ENCODE assay signal across 9 mouse cellular contexts in the genomic region with DNA sequence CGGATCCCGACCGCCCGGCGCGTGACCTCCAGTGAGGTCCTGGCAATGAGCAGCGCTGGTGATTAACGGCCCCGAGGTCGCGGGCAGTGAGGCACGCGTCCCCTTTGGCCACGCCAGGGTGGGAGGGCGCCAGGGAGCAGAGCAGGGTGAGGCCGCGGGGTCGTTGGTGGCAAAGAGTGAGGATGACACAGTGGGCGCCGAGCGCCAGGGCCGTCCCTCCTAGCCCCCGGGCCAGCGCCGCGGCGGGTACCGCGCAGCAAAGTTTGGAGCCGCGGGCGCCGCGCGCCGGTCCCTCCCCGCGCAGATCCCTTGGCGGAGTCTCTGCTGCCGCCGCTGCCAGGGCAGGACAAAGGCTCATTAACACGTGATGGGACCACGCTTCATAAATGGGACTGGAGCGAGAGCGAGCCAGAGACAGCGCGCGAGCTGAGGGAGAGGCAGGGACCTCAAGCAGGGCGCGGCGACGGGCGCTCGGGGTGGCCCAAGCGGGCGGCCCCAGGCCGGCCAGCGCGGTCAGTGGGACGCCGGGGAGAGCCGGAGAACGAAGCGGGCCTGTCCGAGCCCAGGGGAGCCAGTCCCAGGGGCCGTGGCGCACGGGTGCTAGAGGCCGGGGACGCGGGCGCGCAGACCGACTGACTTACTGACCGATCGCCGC. TPM values are rescaled to one million over a fixed set of nuclear protein-coding genes. Genes with fewer than 3 reads are reported as not detected.
DNase-seq lines count a peak whose midpoint lies in the region; ATAC-seq and TF ChIP-seq lines count a peak whose summit lies in the region.
"Had no signal": no experiment of that assay in that cellular context is flagged by ENCODE, and none has a peak within 500 bp of the region (broad histone marks: within the 10 kb centered on the region; RNA-seq: fewer than 3 reads in every experiment).

Gene Cnr1, plus strand, starts transcription at position 360 of the 655 bp plus-strand sequence.

- no peaks in the 10 kb centered on the region for H3K36me3 ChIP-seq in forebrain, embryonic 12.5 days (replicated peaks)
- H3K36me3 ChIP-seq in heart, embryonic 14.5 days (ENCODE audit: control insufficient read depth, insufficient read depth, low read length): no peaks in the 10 kb centered on the region
- no peaks in the 10 kb centered on the region for H3K36me3 ChIP-seq in kidney, postnatal 0 days (ENCODE audit: insufficient read depth, low read length)
- no peaks in the 10 kb centered on the region for H3K36me3 ChIP-seq in liver, adult 2 months (ENCODE audit: control insufficient read depth, insufficient read depth, low read length)
- H3K36me3 ChIP-seq: G1E had no signal

- H3K4me3 ChIP-seq in forebrain, embryonic 12.5 days (replicated peaks): peak within 1 kb of the TSS; percentile 62
- H3K4me3 ChIP-seq in heart, embryonic 14.5 days (ENCODE audit: control insufficient read depth in 1 of 2, insufficient read depth in 1 of 2, low read depth in 1 of 2, low read length in 2 of 2): peak within 1 kb of the TSS; percentile 54 to 55
- peak within 1 kb of the TSS; percentile 55 for H3K4me3 ChIP-seq in kidney, postnatal 0 days (replicated peaks; ENCODE audit: low read depth, low read length)
- H3K4me3 ChIP-seq in liver, adult 2 months (ENCODE audit: insufficient read depth, low read depth, low read length): peak within 1 kb of the TSS; percentile 56; the same call in 1 of the 2 replicates

- H3K27me3 ChIP-seq in forebrain, embryonic 12.5 days: peaks cover 45% of the 10 kb centered on the region
- H3K27me3 ChIP-seq in heart, embryonic 14.5 days (ENCODE audit: control insufficient read depth, insufficient read depth, low read length): peaks cover 50% of the 10 kb centered on the region
- H3K27me3 ChIP-seq in kidney, postnatal 0 days (ENCODE audit: insufficient read depth, low read length): peaks cover 31% of the 10 kb centered on the region; the same call in 1 of the 2 replicates
- H3K27me3 ChIP-seq in liver, adult 2 months (ENCODE audit: control insufficient read depth, insufficient read depth, low read length): peaks cover 18% of the 10 kb centered on the region

- H3K4me2 ChIP-seq in forebrain, embryonic 12.5 days: peak within 1 kb of the TSS; percentile 89
- H3K4me2 ChIP-seq in heart, embryonic 14.5 days (ENCODE audit: low read length): peak within 1 kb of the TSS; percentile 99
- H3K4me2 ChIP-seq in kidney, postnatal 0 days (ENCODE audit: low read length): peak within 1 kb of the TSS; percentile 69

- peak; percentile 92 for ATAC-seq in forebrain, embryonic 12.5 days (ENCODE audit: low FRiP score)
- peak; percentile 78 for ATAC-seq in heart, embryonic 14.5 days (ENCODE audit: insufficient number of reproducible peaks, insufficient read depth, low FRiP score, low read depth)
- ATAC-seq in kidney, postnatal 0 days (replicated peaks; ENCODE audit: low FRiP score, low read depth): peak; percentile 96

- WGBS in forebrain, embryonic 12.5 days: under 1% methylated on average over 64 of the region's 77 CpGs
- WGBS in heart, embryonic 14.5 days: under 1% methylated on average over 55 of the region's 77 CpGs
- under 1% methylated on average over 68 of the region's 77 CpGs for WGBS in kidney, postnatal 0 days
- under 1% methylated on average over 77 of the region's 77 CpGs for WGBS in liver, adult 2 months

- TF ChIP-seq POLR2A in brain, embryonic 14.5 days (IDR thresholded peaks at IDR 0.05; ENCODE audit: borderline replicate concordance, extremely low read depth, insufficient read depth, insufficient read length, poor library complexity, severe bottlenecking): peak; percentile 63
- TF ChIP-seq POLR2A in liver, adult 2 months (IDR thresholded peaks at IDR 0.05; ENCODE audit: extremely low read depth, insufficient read depth, low read length): no peak

- peak within 1 kb of the TSS; percentile 78 for H3K9ac ChIP-seq in forebrain, embryonic 12.5 days
- H3K9ac ChIP-seq in heart, embryonic 14.5 days (ENCODE audit: low read length): peak within 1 kb of the TSS; percentile 72
- peak within 1 kb of the TSS; percentile 57 for H3K9ac ChIP-seq in kidney, postnatal 0 days (ENCODE audit: low read depth, low read length)
- H3K9ac ChIP-seq in liver, adult 2 months (ENCODE audit: low read depth, low read length): no peak within 1 kb of the TSS

- H3K79me2 ChIP-seq in liver, adult 2 months (ENCODE audit: control insufficient read depth, insufficient read depth, low read length): no peaks in the 10 kb centered on the region

- peaks cover 20% of the 10 kb centered on the region for H3K4me1 ChIP-seq in forebrain, embryonic 12.5 days
- H3K4me1 ChIP-seq in heart, embryonic 14.5 days (ENCODE audit: control insufficient read depth in 2 of 2, insufficient read depth in 2 of 2, low read length in 2 of 2): peaks cover 0 to 9% of the 10 kb centered on the region in 2 experiments; a peak in 2 of 4 replicates
- H3K4me1 ChIP-seq in kidney, postnatal 0 days (replicated peaks; ENCODE audit: insufficient read depth, low read length): peaks cover 10% of the 10 kb centered on the region
- H3K4me1 ChIP-seq in liver, adult 2 months (ENCODE audit: control insufficient read depth, insufficient read depth, low read length): peaks cover 2% of the 10 kb centered on the region; the same call in 1 of the 2 replicates

- H3K9me3 ChIP-seq in forebrain, embryonic 12.5 days: no peaks in the 10 kb centered on the region
- no peaks in the 10 kb centered on the region for H3K9me3 ChIP-seq in heart, embryonic 14.5 days (ENCODE audit: control insufficient read depth, low read length)
- H3K9me3 ChIP-seq in kidney, postnatal 0 days (replicated peaks; ENCODE audit: low read length): no peaks in the 10 kb centered on the region

- TF ChIP-seq CTCF in brain, embryonic 14.5 days (IDR thresholded peaks at IDR 0.05; ENCODE audit: borderline replicate concordance, extremely low read depth, insufficient read depth, insufficient read length): no peak
- peak; percentile 13; the same call in 1 of the 2 replicates for TF ChIP-seq CTCF in kidney, postnatal 0 days (IDR thresholded peaks at IDR 0.05; ENCODE audit: low read depth)
- TF ChIP-seq CTCF in liver, adult 2 months (IDR thresholded peaks at IDR 0.05; ENCODE audit: low read depth, low read length): no peak

- peak; percentile 5 to 9 for DNase-seq in B cell, adult 2 months
- DNase-seq in brain, embryonic 14.5 days (ENCODE audit: low read depth): peak; percentile 94
- peak; percentile 87 for DNase-seq in kidney, postnatal 0 days (ENCODE audit: low spot score)
- DNase-seq in liver, adult 2 months (ENCODE audit: extremely low read depth, low read depth, low spot score): peak; percentile 9
- DNase-seq in naive thymus-derived CD4-positive, alpha-beta T cell, adult 2 months (ENCODE audit: low read depth): peak; percentile 29
- DNase-seq in testis, postnatal 14 days (ENCODE audit: low spot score): peak; percentile 51

- H3K27ac ChIP-seq in forebrain, embryonic 12.5 days: peak within 1 kb of the TSS; percentile 90
- H3K27ac ChIP-seq in heart, embryonic 14.5 days (replicated peaks in 1 of 2; ENCODE audit: control insufficient read depth in 1 of 2, insufficient read depth in 1 of 2, low read depth in 2 of 2, low read length in 2 of 2): no peak within 1 kb of the TSS
- no peak within 1 kb of the TSS for H3K27ac ChIP-seq in kidney, postnatal 0 days
- no peak within 1 kb of the TSS for H3K27ac ChIP-seq in liver, adult 2 months (replicated peaks; ENCODE audit: insufficient read depth, low read depth, low read length)

RNA-seq across cellular contexts. Expression of gene Cnr1, which starts in this region (rescaled TPM):
- polyA plus RNA-seq in brain, embryonic 14.5 days (2012; rRNA removed): 58.1 and 60.8 TPM in 2 replicates
- 34.9 and 35.4 TPM in 2 replicates for polyA plus RNA-seq in forebrain, embryonic 12.5 days (2016; fragmentation: Nextera tagmentation; extraction: Ambion mirVana)
- polyA plus RNA-seq in heart, embryonic 14.5 days (2014; fragmentation: Nextera tagmentation; extraction: Ambion mirVana): 0.23 and 0.24 TPM in 2 replicates
- polyA plus RNA-seq in kidney, postnatal 0 days (2015; fragmentation: Nextera tagmentation; extraction: Ambion mirVana): 0.25 and 0.26 TPM in 2 replicates
- total RNA-seq in liver, adult 2 months (2014; rRNA removed): 0.20 TPM in 1 of 2 replicates, not detected in the other
- polyA plus RNA-seq in liver, adult 2 months (2012; rRNA removed): not detected in 2 replicates
- polyA plus RNA-seq: G1E had no signal

Comparison
In these comparisons a context has a peak if more than half of its experiments do, and no peak if none do; other contexts are left out.
1. RNA of gene Cnr1 (polyA plus RNA-seq): 58.1 to 60.8 TPM in brain, embryonic 14.5 days and 34.9 to 35.4 TPM in forebrain, embryonic 12.5 days; 0.25 to 0.26 TPM in kidney, postnatal 0 days, 0.23 to 0.24 TPM in heart, embryonic 14.5 days and not detected in liver, adult 2 months; every median in the first group is over 10 times any median in the second.
2. Peak in ATAC-seq, H3K4me3 ChIP-seq, H3K9ac ChIP-seq and H3K4me2 ChIP-seq in heart, embryonic 14.5 days; RNA of the gene not detected or under 1 TPM.
3. Peak in DNase-seq, ATAC-seq, H3K4me3 ChIP-seq, H3K9ac ChIP-seq and H3K4me2 ChIP-seq in kidney, postnatal 0 days; RNA of the gene not detected or under 1 TPM.
4. Peak in DNase-seq and H3K4me3 ChIP-seq in liver, adult 2 months; RNA of the gene not detected or under 1 TPM.
5. DNase-seq: peak in every context shown above with its lines; median percentile 94 in brain, embryonic 14.5 days; 87 in kidney, postnatal 0 days; 51 in testis, postnatal 14 days; 29 in naive thymus-derived CD4-positive, alpha-beta T cell, adult 2 months; 9 in liver, adult 2 months; 7 in B cell, adult 2 months.
6. Peak in every context shown above with its lines, with median percentiles within 50 percentile points of each other: ATAC-seq, H3K4me2 ChIP-seq and H3K4me3 ChIP-seq.